Mouse (Mus musculus): ENCODE measurements around the gene Adcy5.

- TF ChIP-seq POLR2A (IDR thresholded peaks at IDR 0.05; ENCODE audit: control insufficient read depth in 1 of 2, insufficient read depth in 1 of 2, low read depth in 1 of 2, low read length in 2 of 2, poor library complexity in 1 of 2), result no peak
- no peak for TF ChIP-seq CTCF (IDR thresholded peaks at IDR 0.05 in 2 of 3, conservative IDR thresholded peaks at IDR 0.05 in 1 of 3; ENCODE audit: control insufficient read depth in 1 of 3, insufficient read depth in 1 of 3, low read depth in 2 of 3, low read length in 3 of 3, poor library complexity in 1 of 3, severe bottlenecking in 1 of 3)
- TF ChIP-seq MEF2A (IDR thresholded peaks at IDR 0.05; ENCODE audit: extremely low read depth, insufficient replicate concordance, low read depth, low read length, poor library complexity, severe bottlenecking), result no peak
- no peak for TF ChIP-seq EP300 (IDR thresholded peaks at IDR 0.05; ENCODE audit: low read depth in 1 of 2, low read length in 2 of 2)
- no peak for TF ChIP-seq UBTF (IDR thresholded peaks at IDR 0.05; ENCODE audit: borderline replicate concordance, insufficient read depth, low read depth, low read length)
- no peak for TF ChIP-seq TCF12 (IDR thresholded peaks at IDR 0.05; ENCODE audit: low read depth, low read length)
- no peak for TF ChIP-seq CHD2 (IDR thresholded peaks at IDR 0.05; ENCODE audit: low read length)
- TF ChIP-seq MXI1 (IDR thresholded peaks at IDR 0.05; ENCODE audit: low read depth, low read length), result no peak
- no peak for TF ChIP-seq NELFE (IDR thresholded peaks at IDR 0.05; ENCODE audit: low read depth, low read length)
- no peak for TF ChIP-seq BHLHE40 (IDR thresholded peaks at IDR 0.05; ENCODE audit: borderline replicate concordance, low read depth, low read length)
- TF ChIP-seq NRF1 (IDR thresholded peaks at IDR 0.05; ENCODE audit: insufficient read depth, low read depth, low read length, poor library complexity, severe bottlenecking), result no peak
- no peak for TF ChIP-seq HCFC1 (IDR thresholded peaks at IDR 0.05; ENCODE audit: low read depth, low read length)
These were observed 54.1 kb downstream of the Adcy5 start for GRCm38 (mm10) chr16:35208796-35209195.

All from MEL (cell line).